Mouse (Mus musculus): ENCODE measurements around the gene Ppp1r15a. TPM values are rescaled to one million over a fixed set of nuclear protein-coding genes. Genes with fewer than 3 reads are reported as not detected.

Ppp1r15a gene
- polyA plus RNA-seq, 1 experiment from 2014 or later = 14.3 TPM

Other genes with a start within 250 kb of the Ppp1r15a start
- not detected in 2 replicates for gene Slc6a21, start 248.8 kb downstream of the Ppp1r15a start, polyA plus RNA-seq (2015; fragmentation: Nextera tagmentation; extraction: Ambion mirVana)
- 7.3 and 8.9 TPM in 2 replicates for gene Trpm4, start 192.5 kb downstream of the Ppp1r15a start, polyA plus RNA-seq (2015; fragmentation: Nextera tagmentation; extraction: Ambion mirVana)
- gene Hrc, start 191.0 kb downstream of the Ppp1r15a start, polyA plus RNA-seq (2015; fragmentation: Nextera tagmentation; extraction: Ambion mirVana) = 0.31 TPM in 2 replicates
- 19.9 and 20.7 TPM in 2 replicates for gene Ppfia3, start 159.2 kb downstream of the Ppp1r15a start, polyA plus RNA-seq (2015; fragmentation: Nextera tagmentation; extraction: Ambion mirVana)
- 12.5 and 13.4 TPM in 2 replicates for gene Lin7b, start 155.7 kb downstream of the Ppp1r15a start, polyA plus RNA-seq (2015; fragmentation: Nextera tagmentation; extraction: Ambion mirVana)
- gene Snrnp70, start 130.5 kb downstream of the Ppp1r15a start, polyA plus RNA-seq (2015; fragmentation: Nextera tagmentation; extraction: Ambion mirVana) = 205 and 215 TPM in 2 replicates
- gene Kcna7, start 120.6 kb downstream of the Ppp1r15a start, polyA plus RNA-seq (2015; fragmentation: Nextera tagmentation; extraction: Ambion mirVana) = not detected in 2 replicates
- gene Ntf5, start 112.6 kb downstream of the Ppp1r15a start, polyA plus RNA-seq (2015; fragmentation: Nextera tagmentation; extraction: Ambion mirVana) = 0.10 and 0.19 TPM in 2 replicates
- gene Lhb, start 105.4 kb downstream of the Ppp1r15a start, polyA plus RNA-seq (2015; fragmentation: Nextera tagmentation; extraction: Ambion mirVana) = 1.2 and 2.5 TPM in 2 replicates
- 21.9 and 23.2 TPM in 2 replicates for gene Gys1, start 91.4 kb downstream of the Ppp1r15a start, polyA plus RNA-seq (2015; fragmentation: Nextera tagmentation; extraction: Ambion mirVana)
- gene Ruvbl2, start 88.2 kb downstream of the Ppp1r15a start, polyA plus RNA-seq (2015; fragmentation: Nextera tagmentation; extraction: Ambion mirVana) = 99.9 and 110 TPM in 2 replicates
- 7,019 and 7,066 TPM in 2 replicates for gene Ftl1, start 66.4 kb downstream of the Ppp1r15a start, polyA plus RNA-seq (2015; fragmentation: Nextera tagmentation; extraction: Ambion mirVana)
- 253 and 271 TPM in 2 replicates for gene Bax, start 59.4 kb downstream of the Ppp1r15a start, polyA plus RNA-seq (2015; fragmentation: Nextera tagmentation; extraction: Ambion mirVana)
- 0.13 and 0.22 TPM in 2 replicates for gene Tulp2, start 44.4 kb downstream of the Ppp1r15a start, polyA plus RNA-seq (2015; fragmentation: Nextera tagmentation; extraction: Ambion mirVana)
- gene Gm45808, start 39.5 kb downstream of the Ppp1r15a start, polyA plus RNA-seq (2015; fragmentation: Nextera tagmentation; extraction: Ambion mirVana) = not detected in 2 replicates
- 3.4 and 4.2 TPM in 2 replicates for gene Dhdh, start 37.5 kb downstream of the Ppp1r15a start, polyA plus RNA-seq (2015; fragmentation: Nextera tagmentation; extraction: Ambion mirVana)
- gene Nucb1, start 15.9 kb downstream of the Ppp1r15a start, polyA plus RNA-seq (2015; fragmentation: Nextera tagmentation; extraction: Ambion mirVana) = 120 and 121 TPM in 2 replicates
- gene Plekha4, start 62 bp upstream of the Ppp1r15a start, polyA plus RNA-seq (2015; fragmentation: Nextera tagmentation; extraction: Ambion mirVana) = 2.4 and 4.3 TPM in 2 replicates
- 0.25 and 0.45 TPM in 2 replicates for gene Hsd17b14, start 28.6 kb upstream of the Ppp1r15a start, polyA plus RNA-seq (2015; fragmentation: Nextera tagmentation; extraction: Ambion mirVana)
- 19.8 and 20.8 TPM in 2 replicates for gene Bcat2, start 43.9 kb upstream of the Ppp1r15a start, polyA plus RNA-seq (2015; fragmentation: Nextera tagmentation; extraction: Ambion mirVana)
- gene Fgf21, start 89.2 kb upstream of the Ppp1r15a start, polyA plus RNA-seq (2015; fragmentation: Nextera tagmentation; extraction: Ambion mirVana) = not detected in 2 replicates
- gene Fut1, start 91.0 kb upstream of the Ppp1r15a start, polyA plus RNA-seq (2015; fragmentation: Nextera tagmentation; extraction: Ambion mirVana) = 0.06 TPM in 1 of 2 replicates, not detected in the other
- 0.18 TPM in 1 of 2 replicates, not detected in the other for gene Izumo1, start 95.5 kb upstream of the Ppp1r15a start, polyA plus RNA-seq (2015; fragmentation: Nextera tagmentation; extraction: Ambion mirVana)
- 12.0 and 12.7 TPM in 2 replicates for gene Rasip1, start 101.2 kb upstream of the Ppp1r15a start, polyA plus RNA-seq (2015; fragmentation: Nextera tagmentation; extraction: Ambion mirVana)
- gene Mamstr, start 113.7 kb upstream of the Ppp1r15a start, polyA plus RNA-seq (2015; fragmentation: Nextera tagmentation; extraction: Ambion mirVana) = 3.4 and 4.0 TPM in 2 replicates
- gene Fut2, start 140.1 kb upstream of the Ppp1r15a start, polyA plus RNA-seq (2015; fragmentation: Nextera tagmentation; extraction: Ambion mirVana) = 0.09 and 0.38 TPM in 2 replicates
- 2.3 and 2.6 TPM in 2 replicates for gene Ntn5, start 157.8 kb upstream of the Ppp1r15a start, polyA plus RNA-seq (2015; fragmentation: Nextera tagmentation; extraction: Ambion mirVana)
- gene Sec1, start 168.1 kb upstream of the Ppp1r15a start, polyA plus RNA-seq (2015; fragmentation: Nextera tagmentation; extraction: Ambion mirVana) = 0.40 and 0.86 TPM in 2 replicates
- gene Car11, start 173.6 kb upstream of the Ppp1r15a start, polyA plus RNA-seq (2015; fragmentation: Nextera tagmentation; extraction: Ambion mirVana) = 38.5 and 41.6 TPM in 2 replicates
- gene Dbp, start 178.8 kb upstream of the Ppp1r15a start, polyA plus RNA-seq (2015; fragmentation: Nextera tagmentation; extraction: Ambion mirVana) = 2.9 and 3.6 TPM in 2 replicates
- 626 and 633 TPM in 2 replicates for gene Rpl18, start 189.2 kb upstream of the Ppp1r15a start, polyA plus RNA-seq (2015; fragmentation: Nextera tagmentation; extraction: Ambion mirVana)
- gene Sphk2, start 191.7 kb upstream of the Ppp1r15a start, polyA plus RNA-seq (2015; fragmentation: Nextera tagmentation; extraction: Ambion mirVana) = 24.1 and 25.0 TPM in 2 replicates
- 0.48 and 0.83 TPM in 2 replicates for gene Fam83e, start 194.9 kb upstream of the Ppp1r15a start, polyA plus RNA-seq (2015; fragmentation: Nextera tagmentation; extraction: Ambion mirVana)
- not detected in 2 replicates for gene Spaca4, start 199.5 kb upstream of the Ppp1r15a start, polyA plus RNA-seq (2015; fragmentation: Nextera tagmentation; extraction: Ambion mirVana)

All from hindbrain, embryonic 13.5 days (tissue).